Mouse (Mus musculus): Measurements from ENCODE around the gene Olfr281.
A peak's percentile ranks its signal among the peaks of the same experiment; 100 is the strongest.

Gene Olfr281

DNA sequence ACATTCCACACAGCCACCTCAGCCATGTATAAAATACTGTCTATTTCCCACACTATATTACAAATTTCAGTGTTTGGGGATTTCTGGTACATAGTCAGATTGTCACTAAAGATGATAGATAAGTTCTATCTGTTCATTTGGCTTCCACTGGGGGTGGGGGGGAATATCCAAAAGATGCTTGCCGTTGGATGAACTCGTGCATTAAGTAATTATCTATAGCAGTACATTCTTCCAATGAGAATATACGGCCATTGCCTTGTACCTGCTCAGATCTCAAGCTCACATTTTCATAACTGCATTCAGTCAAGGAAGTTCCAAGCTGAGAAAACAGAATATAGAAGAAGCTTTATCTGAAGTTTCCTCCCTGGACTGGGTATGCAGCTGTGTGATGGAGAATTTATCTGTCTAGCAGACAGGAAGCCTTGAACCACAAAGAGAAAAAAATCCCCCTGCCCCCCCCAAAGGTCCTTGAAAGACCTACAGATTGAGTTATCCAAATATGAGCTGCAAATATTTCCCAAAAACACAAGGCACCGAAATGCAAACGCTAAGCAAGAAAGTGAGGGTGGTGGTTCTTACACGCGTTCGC lies 34.1 kb downstream of the Olfr281 start:
- DNase-seq = no peak

DNA sequence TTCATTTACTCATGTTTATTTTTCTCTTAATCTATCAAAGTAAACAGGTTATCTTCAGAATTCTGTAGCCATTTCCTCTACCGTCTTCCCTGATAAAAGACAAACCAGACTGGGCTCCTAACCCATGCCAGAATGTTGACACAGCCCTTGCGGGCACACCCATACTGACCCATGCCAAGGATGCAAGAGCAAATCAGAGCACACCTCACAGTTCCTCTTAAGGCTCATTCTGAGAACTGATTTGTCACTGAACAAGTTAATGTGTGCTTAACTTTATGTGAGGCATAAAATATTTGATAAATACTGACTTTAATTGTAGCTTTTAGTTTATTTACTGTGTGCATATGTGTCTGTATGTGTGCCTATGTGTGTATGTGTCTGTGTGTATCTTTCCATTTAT lies 38.9 kb downstream of the Olfr281 start:
- no peak for DNase-seq

DNA sequence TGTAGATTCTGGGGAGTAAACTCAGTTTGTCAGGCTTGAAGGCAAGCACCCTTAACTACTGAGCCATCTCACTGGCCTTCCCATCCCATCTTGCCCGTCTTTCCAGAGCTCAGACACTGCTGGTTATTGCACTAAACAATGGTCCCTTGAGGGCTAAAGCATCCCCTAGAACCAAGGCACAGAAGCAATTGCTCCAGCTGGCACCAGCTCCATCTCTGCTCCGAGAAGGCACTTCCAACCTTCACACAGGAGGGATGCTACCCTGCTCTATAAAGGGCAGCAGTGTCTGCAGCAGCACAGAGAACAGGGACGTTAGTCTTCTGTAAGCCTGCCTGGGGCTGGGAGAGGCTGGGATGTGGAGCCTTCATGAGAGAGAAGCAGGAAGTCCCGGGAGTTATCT lies 39.7 kb downstream of the Olfr281 start, which contains the start of gene Olfr279:
Gene Olfr279 (plus strand): TSS at position 301 of the 400 bp plus-strand sequence.
- DNase-seq = no peak

DNA sequence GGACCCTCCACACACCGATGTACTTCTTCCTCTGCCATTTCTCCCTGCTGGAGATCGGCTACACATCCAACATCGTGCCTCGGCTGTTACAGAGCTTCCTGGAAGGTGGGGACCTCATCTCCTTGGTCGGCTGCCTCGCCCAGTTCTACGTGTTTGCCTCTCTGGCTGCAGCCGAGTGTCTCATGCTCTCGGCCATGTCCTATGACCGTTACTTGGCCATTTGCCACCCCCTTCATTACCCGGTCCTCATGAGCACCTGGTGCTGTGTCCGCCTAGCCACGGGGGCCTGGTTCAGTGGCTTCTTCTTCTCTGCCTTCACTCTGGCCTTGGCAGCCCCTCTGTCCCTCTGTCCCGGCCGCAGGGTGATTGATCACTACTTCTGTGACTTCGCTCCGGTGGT lies 45.2 kb downstream of the Olfr281 start:
- no peak for DNase-seq

DNA sequence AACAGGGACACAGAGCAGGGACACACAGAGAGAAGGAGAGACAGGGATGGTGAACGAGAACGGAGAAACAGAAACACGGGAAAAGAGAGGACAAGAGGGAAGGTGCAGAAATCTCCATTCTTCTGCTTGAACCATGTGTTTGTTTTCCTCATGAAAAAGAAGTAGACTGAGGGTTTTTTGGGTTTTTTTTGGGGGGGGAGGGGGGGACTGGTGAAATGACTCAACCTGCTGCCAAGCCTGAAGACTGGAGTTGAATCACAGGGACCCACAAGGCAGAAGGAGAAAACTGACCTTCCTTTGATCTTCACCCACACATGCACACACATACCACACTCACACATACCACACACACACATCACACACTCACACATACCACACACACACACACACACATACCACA lies 50.9 kb downstream of the Olfr281 start:
- no peak for DNase-seq

DNA sequence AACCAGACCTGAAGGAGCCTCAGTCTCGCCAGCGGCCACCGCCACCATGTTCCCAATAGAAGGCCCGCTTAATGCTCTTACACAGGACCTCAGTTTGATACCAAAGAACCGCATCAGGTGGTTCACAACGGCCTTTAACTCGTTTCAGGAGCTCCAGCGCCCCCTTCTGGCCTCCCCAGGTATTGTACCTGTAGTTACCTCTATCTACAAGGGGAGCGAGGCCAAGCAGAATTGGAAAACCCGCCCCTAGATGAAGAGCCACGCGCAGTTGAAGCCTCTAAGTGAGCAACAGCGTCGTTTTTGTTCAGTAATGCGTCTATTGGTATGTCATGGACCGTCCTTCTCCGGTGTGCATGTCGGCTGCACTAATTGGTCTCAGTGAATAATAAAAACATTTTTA lies 52.1 kb downstream of the Olfr281 start:
- peak; percentile 83 for DNase-seq

DNA sequence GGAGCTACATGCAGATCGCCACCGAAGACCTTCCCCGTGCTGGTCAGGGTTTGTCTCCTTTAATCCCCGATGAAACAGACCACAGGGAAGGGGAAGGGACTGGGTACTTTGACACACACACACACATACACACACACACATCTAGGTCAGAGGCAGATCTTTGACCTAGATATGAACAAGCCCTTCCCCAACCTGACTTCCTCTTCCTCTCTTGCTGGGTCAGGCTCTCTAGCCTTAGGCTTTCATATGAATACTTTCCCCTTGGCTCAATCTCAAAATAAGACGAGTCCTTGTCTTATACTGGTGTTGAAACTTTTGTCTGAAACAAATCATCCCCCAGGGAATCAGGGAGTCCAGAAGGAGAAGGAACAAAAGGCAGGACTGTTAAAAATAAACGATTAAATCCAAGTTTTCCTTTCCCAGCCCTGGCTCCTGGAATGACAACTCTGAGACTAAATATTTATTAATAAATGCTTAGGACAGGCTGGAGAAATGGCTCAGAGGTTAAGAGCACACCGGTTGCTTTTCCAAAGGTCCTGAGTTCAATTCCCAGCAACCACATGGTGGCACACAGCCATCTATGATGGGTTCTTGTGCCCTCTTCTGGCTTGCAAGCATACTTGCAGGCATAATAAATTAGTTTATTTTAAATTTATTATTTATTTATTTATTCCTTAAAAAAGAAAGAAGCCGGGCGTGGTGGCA lies 54.0 kb downstream of the Olfr281 start:
- no peak for DNase-seq

DNA sequence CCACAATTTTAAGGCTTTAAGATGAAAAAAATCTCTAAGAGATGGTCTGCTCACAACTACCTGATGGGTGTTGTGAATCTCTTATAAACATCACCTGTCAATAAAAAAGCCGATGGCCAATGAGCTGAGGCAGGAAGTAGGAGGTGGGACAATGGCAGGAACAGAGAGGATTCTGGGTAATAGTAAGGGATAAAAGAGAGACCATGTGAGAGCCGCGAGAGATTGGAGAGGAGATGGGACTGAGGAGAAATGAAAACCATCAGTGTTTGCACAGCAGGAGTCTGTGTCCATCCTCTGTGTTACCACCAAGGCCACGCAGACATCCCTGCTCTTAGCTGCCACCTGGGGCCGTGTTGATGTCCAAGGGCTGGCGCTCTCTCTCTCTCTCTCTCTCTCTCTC lies 54.9 kb downstream of the Olfr281 start:
- DNase-seq = no peak

DNA sequence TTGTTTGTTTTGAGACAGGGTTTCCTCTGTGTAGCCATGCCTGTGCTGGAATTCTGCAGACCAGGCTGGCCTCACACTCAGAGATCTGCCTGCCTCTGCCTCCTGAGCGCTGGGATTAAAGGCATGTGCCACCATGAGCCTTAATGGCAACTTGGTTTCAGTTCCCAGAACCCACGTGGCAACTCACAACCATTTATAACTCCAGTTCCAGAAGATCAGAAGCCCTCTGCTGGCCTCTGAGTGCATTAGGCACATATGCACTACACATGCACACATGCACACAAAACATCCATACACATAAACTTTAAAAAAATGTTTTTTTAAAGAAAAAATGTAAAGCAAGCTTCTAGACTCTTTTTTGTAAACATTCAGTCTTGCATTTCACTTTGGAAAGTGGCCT lies 57.0 kb downstream of the Olfr281 start:
- DNase-seq = no peak

Measured in liver (tissue).